Mouse (Mus musculus): Measurements from ENCODE around the gene Smok3b. TPM values are rescaled to one million over a fixed set of nuclear protein-coding genes. Genes with fewer than 3 reads are reported as not detected.
"Not testable (repeated sequence)": the region's sequence is repeated elsewhere in the genome, so short reads cannot be mapped to it uniquely, and the experiment has no call there.

Gene Smok3b
- polyA plus RNA-seq (2012): not detected in 2 replicates

DNA sequence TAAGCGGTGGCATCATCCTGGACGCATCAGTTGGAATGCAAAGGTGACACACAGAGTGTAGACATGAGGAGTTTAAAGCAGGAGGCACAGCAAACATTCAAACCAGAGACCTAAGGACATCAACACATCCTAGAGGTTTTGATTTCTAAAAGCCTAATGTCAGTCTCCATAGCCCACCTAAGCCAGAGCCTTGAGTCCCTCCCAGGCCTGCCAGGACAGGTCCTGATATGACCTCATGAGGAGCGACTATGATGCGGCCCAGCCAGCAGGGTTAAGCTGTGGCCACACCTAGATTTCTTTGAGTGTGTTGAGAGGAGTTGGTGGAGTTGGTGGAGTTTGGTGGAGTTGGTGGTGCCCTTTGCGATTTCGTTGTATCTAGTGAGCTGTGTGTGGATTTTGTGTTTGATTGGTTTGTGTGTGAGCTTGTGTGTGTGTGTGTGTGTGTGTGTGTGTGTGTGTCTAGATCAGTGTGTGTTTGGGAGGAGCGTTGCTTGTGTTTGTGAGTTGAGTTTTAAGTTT is at the start of gene Smok3b, which contains the start of gene Smok3a:
Smok3b (plus strand) TSS at position 469 of the 519 bp plus-strand sequence.
Smok3a (plus strand) TSS at position 301 of the 519 bp plus-strand sequence.
- H3K27me3 ChIP-seq (ENCODE audit: control insufficient read depth); H3K9me3 ChIP-seq (ENCODE audit: control insufficient read depth, low read length); H3K4me3 ChIP-seq (replicated peaks); H3K4me1 ChIP-seq (ENCODE audit: control insufficient read depth); H3K36me3 ChIP-seq (ENCODE audit: control insufficient read depth): not testable (repeated sequence)

DNA sequence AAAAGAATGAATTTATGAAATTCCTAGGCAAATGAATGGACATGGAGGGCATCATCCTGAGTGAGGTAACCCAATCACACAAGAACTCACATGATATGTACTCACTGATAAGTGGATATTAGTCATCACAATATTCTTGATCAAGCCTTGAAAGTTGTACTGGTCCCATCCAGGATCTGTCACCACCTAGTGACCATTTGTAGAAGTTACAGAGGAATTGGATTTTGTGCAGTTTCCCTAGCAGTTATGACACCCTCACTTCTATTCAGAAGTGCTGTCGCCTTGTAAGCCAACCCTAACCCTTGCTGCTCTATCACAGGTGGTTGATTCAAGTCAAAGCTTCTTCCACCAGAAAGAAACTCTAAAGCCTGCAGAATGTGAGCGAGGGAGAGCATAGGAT is 48.1 kb upstream of the Smok3b start:
- H3K27me3 ChIP-seq (ENCODE audit: control insufficient read depth): no peaks in the 10 kb centered on the region
- no peaks in the 10 kb centered on the region for H3K9me3 ChIP-seq (ENCODE audit: control insufficient read depth, low read length)
- H3K36me3 ChIP-seq (ENCODE audit: control insufficient read depth): no peaks in the 10 kb centered on the region
- no peak overlapping the region for H3K4me3 ChIP-seq (replicated peaks)
- no peak for TF ChIP-seq TAL1 (IDR thresholded peaks at IDR 0.05; ENCODE audit: low read length)
- TF ChIP-seq GATA1 (IDR thresholded peaks at IDR 0.05; ENCODE audit: low read length): no peak
- H3K4me1 ChIP-seq (ENCODE audit: control insufficient read depth): no peaks in the 10 kb centered on the region

DNA sequence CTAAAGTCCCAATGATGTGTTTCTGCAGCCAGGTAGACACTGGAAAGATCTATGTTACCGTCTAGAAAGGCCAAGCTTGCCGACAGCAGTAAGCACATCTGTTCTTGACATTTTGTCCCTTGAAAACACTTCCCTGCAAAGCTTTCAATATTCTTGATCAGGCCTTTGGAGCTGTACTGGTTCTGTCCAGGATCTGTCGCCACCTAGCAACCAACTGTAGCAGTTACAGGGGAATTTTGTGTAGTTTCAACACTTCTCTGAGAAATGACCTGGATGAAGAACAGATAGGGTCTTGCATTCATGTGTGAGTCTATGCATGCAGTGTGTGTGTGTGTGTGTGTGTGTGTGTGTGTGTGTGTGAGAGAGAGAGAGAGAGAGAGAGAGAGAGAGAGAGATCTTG is 47.5 kb upstream of the Smok3b start:
- H3K36me3 ChIP-seq (ENCODE audit: control insufficient read depth): no peaks in the 10 kb centered on the region
- no peak for TF ChIP-seq GATA1 (IDR thresholded peaks at IDR 0.05; ENCODE audit: low read length)
- no peak for TF ChIP-seq TAL1 (IDR thresholded peaks at IDR 0.05; ENCODE audit: low read length)
- no peak overlapping the region for H3K4me3 ChIP-seq (replicated peaks)
- H3K4me1 ChIP-seq (ENCODE audit: control insufficient read depth): no peaks in the 10 kb centered on the region
- H3K9me3 ChIP-seq (ENCODE audit: control insufficient read depth, low read length): no peaks in the 10 kb centered on the region
- no peaks in the 10 kb centered on the region for H3K27me3 ChIP-seq (ENCODE audit: control insufficient read depth)

DNA sequence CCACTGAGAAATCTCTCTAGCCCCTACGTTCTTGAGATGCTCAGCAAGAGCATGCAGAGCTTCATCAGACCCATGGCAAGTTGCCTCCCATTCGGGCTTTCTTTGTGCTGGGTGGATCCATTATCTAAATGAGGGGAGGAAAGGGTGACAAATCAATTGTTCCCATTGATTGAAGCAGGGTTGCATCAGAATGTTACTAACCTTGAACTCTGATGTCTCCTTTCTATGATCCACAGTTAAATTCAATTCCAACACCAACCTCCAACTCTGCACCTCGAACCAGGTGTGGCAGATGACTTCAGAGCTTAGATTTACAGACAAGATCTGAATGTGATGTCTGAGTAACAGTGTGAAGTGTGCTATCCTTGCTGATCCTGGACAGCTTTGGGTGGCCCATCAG is 46.5 kb upstream of the Smok3b start:
- TF ChIP-seq GATA1 (IDR thresholded peaks at IDR 0.05; ENCODE audit: low read length) (no peak), TAL1 (IDR thresholded peaks at IDR 0.05; ENCODE audit: low read length) (no peak)
- H3K4me1 ChIP-seq (ENCODE audit: control insufficient read depth): no peaks in the 10 kb centered on the region
- H3K4me3 ChIP-seq (replicated peaks): no peak overlapping the region
- H3K27me3 ChIP-seq (ENCODE audit: control insufficient read depth): no peaks in the 10 kb centered on the region
- no peaks in the 10 kb centered on the region for H3K9me3 ChIP-seq (ENCODE audit: control insufficient read depth, low read length)
- H3K36me3 ChIP-seq (ENCODE audit: control insufficient read depth): no peaks in the 10 kb centered on the region

DNA sequence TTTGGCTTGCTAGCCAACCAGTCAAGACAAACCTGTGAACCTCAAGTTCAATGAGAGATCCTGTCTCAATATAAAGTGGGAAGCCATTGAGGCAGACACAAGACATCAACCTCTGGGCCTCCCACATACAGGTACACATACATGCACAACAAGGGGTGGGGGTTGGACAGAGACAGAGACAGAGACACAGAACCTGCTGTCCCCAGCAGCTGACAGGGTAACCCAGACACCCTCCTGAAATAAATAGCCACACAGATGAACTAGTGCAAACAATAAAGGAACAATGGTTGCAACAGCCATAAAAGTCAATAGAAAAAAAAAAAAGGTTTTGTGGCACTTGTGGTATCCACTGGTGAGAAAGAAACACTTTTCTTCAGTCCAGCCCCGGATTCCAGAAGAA is 45.8 kb upstream of the Smok3b start:
- TF ChIP-seq GATA1 (IDR thresholded peaks at IDR 0.05; ENCODE audit: low read length): no peak
- no peak for TF ChIP-seq TAL1 (IDR thresholded peaks at IDR 0.05; ENCODE audit: low read length)
- Histone ChIP-seq H3K4me3 (replicated peaks) (no peak overlapping the region), H3K9me3 (ENCODE audit: control insufficient read depth, low read length) (no peaks in the 10 kb centered on the region), H3K36me3 (ENCODE audit: control insufficient read depth) (no peaks in the 10 kb centered on the region), H3K4me1 (ENCODE audit: control insufficient read depth) (no peaks in the 10 kb centered on the region), H3K27me3 (ENCODE audit: control insufficient read depth) (no peaks in the 10 kb centered on the region)

DNA sequence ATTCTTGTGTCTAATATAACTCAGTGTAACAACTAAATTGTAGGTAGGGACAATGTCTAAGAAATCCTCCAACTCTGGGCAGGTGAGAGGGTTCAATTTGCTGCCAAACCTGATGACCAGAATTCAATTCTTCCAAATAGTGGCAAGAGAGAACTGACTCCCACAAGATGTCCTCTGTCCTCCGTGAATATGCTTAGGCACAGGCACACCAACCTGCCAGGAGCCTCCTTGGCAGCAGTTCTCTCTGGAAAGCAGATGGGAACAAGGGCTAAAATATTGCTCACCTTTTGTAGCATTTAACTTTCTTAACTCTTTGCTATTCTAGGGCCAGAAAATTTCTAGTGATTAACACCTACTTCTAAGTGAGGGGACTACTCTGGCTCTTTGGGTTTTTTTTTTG is 43.9 kb upstream of the Smok3b start:
- Histone ChIP-seq H3K9me3 (ENCODE audit: control insufficient read depth, low read length) (no peaks in the 10 kb centered on the region), H3K36me3 (ENCODE audit: control insufficient read depth) (no peaks in the 10 kb centered on the region), H3K4me3 (replicated peaks) (no peak overlapping the region), H3K27me3 (ENCODE audit: control insufficient read depth) (no peaks in the 10 kb centered on the region), H3K4me1 (ENCODE audit: control insufficient read depth) (no peaks in the 10 kb centered on the region)
- TF ChIP-seq TAL1 (IDR thresholded peaks at IDR 0.05; ENCODE audit: low read length): no peak
- no peak for TF ChIP-seq GATA1 (IDR thresholded peaks at IDR 0.05; ENCODE audit: low read length)

DNA sequence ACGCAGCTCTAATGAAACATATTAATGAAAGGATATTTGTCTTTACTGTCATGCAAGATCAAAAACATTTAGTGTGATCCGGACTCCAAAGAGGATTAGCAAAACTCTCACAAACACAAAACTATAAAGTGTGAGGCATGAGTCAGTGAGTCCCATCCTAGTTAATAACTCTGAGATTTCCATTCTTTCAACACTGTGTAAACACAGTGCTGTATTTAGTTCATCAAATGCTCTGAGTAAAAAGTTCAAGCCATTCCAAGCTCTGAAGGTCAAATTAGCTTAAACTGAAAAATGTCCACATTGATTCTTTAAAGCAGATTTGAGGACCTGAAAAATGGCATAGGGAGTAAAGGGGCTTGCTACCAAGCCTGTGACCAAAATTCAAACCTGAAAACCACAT is 42.1 kb upstream of the Smok3b start:
- Histone ChIP-seq H3K4me3 (replicated peaks) (no peak overlapping the region), H3K4me1 (ENCODE audit: control insufficient read depth) (no peaks in the 10 kb centered on the region), H3K27me3 (ENCODE audit: control insufficient read depth) (no peaks in the 10 kb centered on the region), H3K36me3 (ENCODE audit: control insufficient read depth) (no peaks in the 10 kb centered on the region), H3K9me3 (ENCODE audit: control insufficient read depth, low read length) (no peaks in the 10 kb centered on the region)
- no peak for TF ChIP-seq GATA1 (IDR thresholded peaks at IDR 0.05; ENCODE audit: low read length)
- no peak for TF ChIP-seq TAL1 (IDR thresholded peaks at IDR 0.05; ENCODE audit: low read length)

DNA sequence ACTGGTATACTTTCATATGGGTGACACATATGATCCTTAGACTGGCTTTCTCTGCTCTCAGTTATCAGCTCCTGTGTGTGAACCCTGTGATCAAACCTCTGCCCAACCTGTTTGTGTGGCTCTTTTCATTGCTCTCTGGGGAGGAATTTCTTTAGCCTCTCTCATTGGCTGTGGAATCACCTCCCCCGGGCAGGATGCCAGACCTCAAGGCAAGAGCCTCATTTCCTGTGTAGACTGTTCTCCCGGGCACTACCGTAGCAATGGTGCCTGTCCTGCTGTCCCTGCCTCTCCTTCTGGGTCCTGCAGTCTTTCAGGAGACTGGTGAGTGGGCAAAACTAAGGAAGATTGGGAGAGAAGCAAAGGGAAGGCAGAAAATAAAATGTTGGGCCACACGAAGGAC is 39.9 kb upstream of the Smok3b start, which contains the start of gene Azgp1:
Azgp1 (plus strand) TSS at position 221 of the 400 bp plus-strand sequence.
- TF ChIP-seq GATA1 (IDR thresholded peaks at IDR 0.05; ENCODE audit: low read length) (no peak), TAL1 (IDR thresholded peaks at IDR 0.05; ENCODE audit: low read length) (no peak)
- H3K4me1 ChIP-seq (ENCODE audit: control insufficient read depth): no peaks in the 10 kb centered on the region
- no peak within 1 kb of the TSS for H3K4me3 ChIP-seq (replicated peaks)

DNA sequence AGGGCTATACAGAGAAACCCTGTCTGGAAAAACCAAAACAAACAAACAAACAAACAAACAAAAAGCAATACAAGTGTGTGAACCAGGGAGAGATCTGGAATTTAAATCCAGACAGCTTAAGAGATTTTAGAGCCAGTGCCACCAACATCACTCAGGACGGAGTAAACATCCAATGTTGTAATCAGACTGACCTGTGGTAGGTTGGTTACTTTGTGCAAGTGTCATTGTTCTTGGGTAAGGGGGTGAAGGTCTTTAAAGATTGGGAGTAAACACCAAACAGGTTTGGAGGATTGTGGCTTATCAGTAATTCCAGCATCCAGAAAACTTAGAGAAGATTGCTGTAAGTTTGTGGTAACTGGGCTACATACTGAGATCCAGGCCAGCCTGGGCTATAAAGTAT is 34.9 kb upstream of the Smok3b start:
- TF ChIP-seq GATA1 (IDR thresholded peaks at IDR 0.05; ENCODE audit: low read length) (no peak), TAL1 (IDR thresholded peaks at IDR 0.05; ENCODE audit: low read length) (no peak)
- Histone ChIP-seq H3K27me3 (ENCODE audit: control insufficient read depth) (no peaks in the 10 kb centered on the region), H3K4me1 (ENCODE audit: control insufficient read depth) (no peaks in the 10 kb centered on the region), H3K36me3 (ENCODE audit: control insufficient read depth) (no peaks in the 10 kb centered on the region), H3K4me3 (replicated peaks) (no peak overlapping the region), H3K9me3 (ENCODE audit: control insufficient read depth, low read length) (no peaks in the 10 kb centered on the region)

More for the DNA sequence above, 39.9 kb upstream of the Smok3b start, which contains the start of gene Azgp1:
- Histone ChIP-seq H3K27me3 (ENCODE audit: control insufficient read depth) (no peaks in the 10 kb centered on the region), H3K36me3 (ENCODE audit: control insufficient read depth) (no peaks in the 10 kb centered on the region), H3K9me3 (ENCODE audit: control insufficient read depth, low read length) (no peaks in the 10 kb centered on the region)

DNA sequence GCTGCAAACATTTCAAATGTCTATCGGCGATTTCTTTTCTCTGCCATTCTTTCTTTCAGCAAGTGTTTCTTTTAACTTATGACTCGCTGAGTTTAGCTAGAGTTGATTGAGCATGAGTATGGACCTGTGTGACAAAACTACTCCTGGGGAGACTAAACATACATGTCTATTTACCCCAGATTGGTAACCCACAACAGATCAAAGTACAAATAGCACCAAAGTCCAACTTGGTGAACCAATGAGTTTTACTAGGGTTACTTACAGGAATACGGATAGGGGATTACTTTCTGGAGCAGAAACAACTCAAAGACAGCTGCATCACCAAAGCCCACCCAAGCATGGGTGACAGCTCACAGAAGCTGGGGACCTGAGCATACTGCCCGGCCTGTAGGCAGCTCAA is 11.8 kb upstream of the Smok3b start:
- Histone ChIP-seq H3K4me3 (replicated peaks) (no peak overlapping the region), H3K36me3 (ENCODE audit: control insufficient read depth) (no peaks in the 10 kb centered on the region), H3K9me3 (ENCODE audit: control insufficient read depth, low read length) (no peaks in the 10 kb centered on the region; the same call in 1 of the 2 replicates), H3K27me3 (ENCODE audit: control insufficient read depth) (no peaks in the 10 kb centered on the region), H3K4me1 (ENCODE audit: control insufficient read depth) (no peaks in the 10 kb centered on the region)
- TF ChIP-seq GATA1 (IDR thresholded peaks at IDR 0.05; ENCODE audit: low read length) (no peak), TAL1 (IDR thresholded peaks at IDR 0.05; ENCODE audit: low read length) (no peak)
